Mouse (Mus musculus) brain, embryonic 14.5 days (tissue): ENCODE data around the gene Atp6v0e.

ENCODE experiments used
- CTCF ChIP-seq: fragments of 200-500 bp; IDR thresholded peaks from 2 replicates; pipeline ENCODE4 v1.5.1; 2012; ENCODE audit warnings: inconsistent platforms, mild to moderate bottlenecking, moderate library complexity, borderline replicate concordance; ENCODE audit not compliant: insufficient read depth, insufficient read length; ENCODE audit errors: extremely low read depth
- POLR2A ChIP-seq: fragments of 200-500 bp; IDR thresholded peaks from 2 replicates; pipeline ENCODE4 v1.6.1; 2012; ENCODE audit warnings: mild to moderate bottlenecking, inconsistent platforms, borderline replicate concordance; ENCODE audit not compliant: poor library complexity, insufficient read depth, insufficient read length, severe bottlenecking; ENCODE audit errors: extremely low read depth

DNA sequence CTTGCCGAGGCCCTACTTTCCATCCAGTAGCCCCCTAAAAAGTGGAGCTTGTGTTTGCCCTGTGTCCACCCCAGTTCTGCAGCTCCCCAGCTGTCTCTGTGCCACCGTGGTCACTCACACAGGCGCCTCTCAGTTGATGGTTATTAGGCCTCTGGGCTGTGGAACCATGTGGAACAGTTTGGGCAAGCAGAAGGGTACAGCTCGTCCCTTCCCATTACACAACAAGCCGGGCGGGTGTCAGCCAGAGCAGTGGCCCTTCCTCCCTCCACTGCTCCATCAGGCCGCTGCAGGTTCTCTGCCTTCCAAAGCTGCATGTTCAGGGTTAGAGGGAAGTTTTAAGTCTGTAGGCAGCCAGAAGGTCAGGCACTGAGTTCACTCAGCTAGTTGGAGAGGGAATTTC lies 28.1 kb downstream of the Atp6v0e start:
- TF ChIP-seq CTCF = no peak
- TF ChIP-seq POLR2A = no peak
